Mouse (Mus musculus) cerebellum, adult (tissue): Measurements from ENCODE around the gene Pigr.

ENCODE experiments used
- ATAC-seq: cut with Nextera tagmentation; 2 replicates; pipeline ENCODE4 v1.9.2; 2017; ENCODE audit warnings: mild to moderate bottlenecking, moderate library complexity, mixed read lengths; ENCODE audit not compliant: insufficient number of reproducible peaks, low FRiP score, low TSS enrichment

The Pigr gene

DNA sequence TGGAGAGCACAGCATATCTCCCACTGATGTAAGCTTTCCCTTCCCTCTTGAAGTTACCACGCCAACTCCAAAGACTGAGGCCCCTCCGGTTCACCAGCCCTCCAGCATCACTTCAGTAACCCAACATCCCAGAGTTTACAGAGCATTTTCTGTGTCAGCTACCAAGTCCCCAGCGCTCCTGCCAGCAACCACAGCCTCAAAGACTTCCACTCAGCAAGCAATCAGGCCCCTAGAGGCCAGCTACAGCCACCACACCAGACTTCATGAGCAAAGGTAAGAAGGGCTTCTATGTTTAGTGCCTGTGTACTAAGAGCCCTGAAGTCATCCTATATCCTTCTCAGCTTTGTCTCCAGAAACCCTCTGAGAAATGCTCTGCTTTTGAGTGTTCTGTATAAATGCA is 49.4 kb downstream of the Pigr start:
- no peak for ATAC-seq

DNA sequence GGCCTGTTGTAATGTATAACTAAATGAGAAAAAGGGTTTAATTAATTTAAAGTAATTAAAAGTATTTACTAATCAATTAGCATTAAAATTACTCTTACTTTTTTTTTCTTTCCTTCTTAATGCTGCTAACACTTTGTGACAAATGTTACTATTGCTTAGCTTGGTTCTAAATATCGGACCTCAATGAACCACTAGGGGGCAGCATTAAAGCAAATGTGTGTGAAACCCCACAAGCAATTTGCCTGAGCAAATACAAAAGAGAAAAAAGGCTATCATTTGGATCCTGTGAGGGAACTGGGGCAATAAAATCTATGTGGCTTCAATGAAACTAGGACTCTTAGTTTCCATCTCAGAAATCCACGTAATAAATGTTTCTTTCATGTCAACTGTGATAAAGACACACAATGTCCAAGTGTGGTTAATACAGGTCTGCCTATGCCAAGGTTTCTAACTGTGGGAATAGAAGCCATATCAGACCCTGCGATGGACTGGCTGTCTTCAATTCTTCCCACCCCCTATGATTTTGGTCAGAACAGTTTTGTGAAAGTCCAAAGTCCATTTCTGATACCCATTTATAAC is 50.5 kb downstream of the Pigr start:
- no peak for ATAC-seq

DNA sequence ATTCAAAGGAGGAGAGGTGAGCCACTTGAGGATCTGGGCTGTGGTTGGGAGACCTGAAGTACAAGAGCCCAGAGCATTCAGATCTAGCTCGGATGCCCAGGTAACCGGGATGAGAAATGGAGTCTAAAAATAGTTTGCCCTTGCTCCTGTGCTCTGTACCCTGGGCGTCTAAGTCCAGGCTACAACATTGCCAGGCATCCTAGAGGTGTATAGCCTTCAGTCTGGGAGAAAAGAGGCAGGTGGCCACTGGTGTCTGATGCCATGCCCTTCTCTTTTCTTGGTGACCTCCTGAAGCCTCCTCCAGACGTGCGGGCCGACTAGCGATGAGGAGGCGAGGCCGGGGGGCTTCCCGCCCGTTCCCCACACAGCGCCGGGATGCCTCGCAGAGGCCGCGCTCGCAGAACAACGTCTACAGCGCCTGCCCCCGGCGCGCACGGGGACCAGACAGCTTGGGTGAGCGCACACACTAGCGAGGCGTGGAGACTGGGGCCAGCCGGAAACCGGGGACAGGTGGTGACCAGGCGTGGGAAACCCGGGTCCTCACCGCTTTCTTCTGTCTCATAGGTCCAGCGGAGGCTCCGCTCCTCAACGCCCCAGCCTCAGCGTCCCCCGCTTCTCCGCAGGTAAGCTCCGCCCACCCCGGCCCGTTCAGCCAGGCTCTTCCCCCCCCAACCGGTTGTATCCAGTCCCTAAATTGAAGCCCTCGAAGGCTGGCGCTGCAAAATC is 51.6 kb downstream of the Pigr start:
- peak; percentile 23; the same call in 1 of the 2 replicates for ATAC-seq

DNA sequence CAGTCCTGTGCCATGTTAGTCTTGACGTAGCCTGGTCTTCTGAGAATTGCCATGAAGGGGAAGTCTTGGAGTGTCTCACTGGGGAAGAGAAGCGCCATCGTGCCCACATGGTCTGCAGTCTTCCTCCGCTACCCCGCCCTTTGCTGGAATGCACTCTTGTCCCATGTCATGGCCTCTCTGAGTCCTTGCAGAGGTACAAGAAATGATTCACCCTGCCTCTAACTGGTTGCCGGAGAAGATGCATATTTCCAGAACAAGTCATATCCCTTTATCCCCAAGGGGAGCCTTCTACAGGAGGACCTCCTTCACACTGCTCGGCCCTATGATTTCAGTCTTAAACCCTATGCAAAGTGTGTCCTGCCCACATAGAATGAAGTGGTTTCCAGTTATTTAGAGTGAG is 53.4 kb downstream of the Pigr start:
- no peak for ATAC-seq

DNA sequence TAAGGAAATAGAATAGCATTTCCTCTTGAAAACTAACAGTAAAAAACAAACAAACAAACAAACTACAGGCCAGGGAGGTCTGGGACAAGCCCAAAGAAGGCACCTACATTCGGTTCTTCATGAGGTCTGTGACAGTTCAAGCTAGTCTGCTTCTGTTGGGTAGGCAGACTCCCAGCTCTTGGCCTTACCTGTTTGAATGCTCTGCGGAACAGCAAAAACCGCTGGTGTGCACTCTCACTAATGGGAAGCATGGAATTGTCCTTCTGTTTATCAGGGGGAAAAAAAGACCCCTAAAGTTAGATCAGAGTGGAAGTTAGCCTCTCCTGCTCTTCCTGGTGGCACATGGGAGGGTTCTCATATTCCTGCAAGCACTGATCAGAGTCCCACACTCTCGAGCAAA is 56.7 kb downstream of the Pigr start:
- no peak for ATAC-seq

DNA sequence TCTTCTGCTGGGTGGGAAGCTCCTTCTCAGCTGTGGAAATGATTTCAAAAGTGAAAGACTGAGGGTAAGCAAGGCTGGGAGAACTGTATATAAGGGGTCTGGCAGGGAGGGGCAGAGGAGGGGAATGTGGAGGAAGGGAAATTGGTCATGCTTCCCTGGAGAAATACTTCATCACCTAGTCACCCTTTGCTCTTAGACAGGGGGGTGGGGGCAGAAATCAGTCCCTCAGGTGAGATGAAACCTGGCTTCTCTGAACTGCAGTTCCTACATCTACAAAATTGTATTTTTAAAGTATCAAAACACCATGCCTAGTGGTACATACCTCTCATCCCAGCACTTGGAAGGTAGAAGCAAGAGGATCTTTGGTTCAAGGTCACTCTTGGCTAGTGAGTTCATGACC is 60.9 kb downstream of the Pigr start, which contains the start of gene Il24:
Il24 (minus strand) TSS at position 101 of the 400 bp plus-strand sequence.
- no peak for ATAC-seq

DNA sequence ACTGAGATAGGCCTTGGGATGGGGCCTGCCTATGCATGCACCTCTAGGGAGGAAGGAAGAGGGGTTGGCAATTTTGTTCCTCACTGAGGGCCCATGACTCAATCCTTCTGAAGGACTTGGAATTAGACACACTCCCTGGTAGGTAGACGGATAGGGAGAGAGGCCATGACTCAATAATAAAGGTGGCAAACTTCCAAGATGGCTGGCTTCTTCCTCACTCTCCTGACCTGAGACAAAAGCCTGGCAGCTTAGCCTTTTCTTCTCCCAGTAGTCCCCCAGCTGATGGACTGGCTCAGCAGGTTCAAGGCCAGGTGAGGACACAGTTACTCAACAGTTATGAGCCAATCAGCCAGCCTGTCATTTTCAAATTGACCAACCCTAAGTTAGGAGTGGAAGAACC is 66.0 kb downstream of the Pigr start:
- ATAC-seq = no peak

DNA sequence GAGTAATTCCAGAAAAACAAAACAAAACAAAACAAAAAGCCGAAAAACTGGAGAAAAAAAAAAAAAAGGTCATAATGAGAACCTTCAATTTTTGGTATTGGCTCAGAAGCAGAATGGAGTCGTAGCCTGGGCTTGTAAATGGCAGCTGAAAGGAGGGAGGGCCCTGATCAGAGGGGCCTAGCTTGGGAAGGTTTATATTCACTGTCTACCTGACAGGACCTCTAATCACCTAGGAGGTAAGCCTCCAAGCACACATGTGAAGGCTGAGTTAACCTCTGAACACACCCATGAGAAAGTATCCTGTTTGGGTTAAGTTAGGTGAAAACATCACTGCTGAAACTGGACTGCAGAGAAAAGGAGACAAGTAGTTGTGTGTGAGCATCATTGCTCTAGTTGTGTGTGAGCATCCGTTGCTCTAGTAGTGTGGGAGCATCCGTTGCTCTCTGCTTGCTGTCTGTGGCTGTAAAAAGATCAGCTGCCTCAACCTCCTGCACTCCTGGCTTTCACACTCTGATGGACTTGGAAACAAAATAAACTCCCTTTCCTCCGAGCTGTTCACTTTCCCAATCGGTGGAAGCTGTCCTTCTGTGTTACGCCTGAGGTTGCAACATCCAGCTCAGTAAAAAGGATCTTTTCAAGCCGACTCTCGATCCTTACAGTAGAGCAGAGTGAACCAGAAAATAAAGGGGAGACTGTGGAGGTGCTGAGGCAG is 67.0 kb downstream of the Pigr start:
- ATAC-seq = no peak

DNA sequence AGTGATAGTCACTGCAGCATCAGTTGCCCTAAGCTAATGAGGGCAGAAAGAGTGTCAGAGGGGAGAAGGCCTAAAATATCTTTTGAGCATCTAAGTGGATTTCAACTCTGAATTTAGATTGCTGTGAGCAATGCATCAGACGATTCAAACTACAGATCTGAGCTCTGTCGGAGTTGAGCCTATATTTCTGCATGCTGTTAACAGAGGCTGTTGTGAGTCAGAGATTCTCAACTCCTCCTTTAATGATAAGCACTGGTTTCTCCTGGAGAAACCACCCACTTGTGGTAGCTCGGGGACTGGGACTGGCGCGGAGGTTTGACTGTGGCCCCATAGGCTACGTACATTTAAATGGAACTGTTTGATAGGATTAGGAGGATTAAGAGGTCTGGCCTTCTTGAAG is 68.0 kb downstream of the Pigr start:
- no peak for ATAC-seq
